Mouse (Mus musculus) layer of hippocampus, postnatal 14 days (tissue): ENCODE results near the gene Msantd2. TPM values are rescaled to one million over a fixed set of nuclear protein-coding genes. Genes with fewer than 3 reads are reported as not detected.

Experiments
- DNase-seq, 2 experiments: peaks; one replicate each; pipeline ENCODE4 v3.0.0; 2021 to 2022; ENCODE audit warnings: low spot score in 2 of 2, mixed read lengths in 1 of 2
- total RNA-seq, 2 experiments: library from RNA; stranded (reverse); gene quantifications; 2 replicates each; pipeline ENCODE4 v1.2.3; 2021

Gene Msantd2
- total RNA-seq, 2 experiments from 2014 or later: 22.3 to 22.7 TPM

- no peak for DNase-seq
These were observed 51.1 kb downstream of the Msantd2 start for GRCm38 (mm10) chr9:37540226-37540625.

GRCm38 (mm10) chr9:37540701-37541575 lies 51.8 kb downstream of the Msantd2 start:
- no peak for DNase-seq

- no peak for DNase-seq
These were observed 52.9 kb downstream of the Msantd2 start for GRCm38 (mm10) chr9:37541851-37542642.

GRCm38 (mm10) chr9:37543869-37544440 lies 54.8 kb downstream of the Msantd2 start:
- DNase-seq: no peak

- DNase-seq: peak; percentile 70 to 78
These were observed 55.5 kb downstream of the Msantd2 start for GRCm38 (mm10) chr9:37544447-37545165.

- no peak for DNase-seq
These were observed 56.1 kb downstream of the Msantd2 start for GRCm38 (mm10) chr9:37545166-37545610.

- DNase-seq: no peak
These were observed 56.8 kb downstream of the Msantd2 start for GRCm38 (mm10) chr9:37545847-37546452.

GRCm38 (mm10) chr9:37546889-37547288 lies 57.8 kb downstream of the Msantd2 start:
- no peak for DNase-seq

GRCm38 (mm10) chr9:37550435-37550834 lies 61.3 kb downstream of the Msantd2 start:
- no peak for DNase-seq

- DNase-seq: no peak
These were observed 62.8 kb downstream of the Msantd2 start for GRCm38 (mm10) chr9:37551751-37552531.

- peak; percentile 79 to 89 for DNase-seq
These were observed 63.6 kb downstream of the Msantd2 start, which contains the start of gene Nrgn for GRCm38 (mm10) chr9:37552536-37553293. Gene Nrgn, minus strand, starts transcription at chr9:37552904.

GRCm38 (mm10) chr9:37554279-37554678 lies 65.2 kb downstream of the Msantd2 start:
- no peak for DNase-seq

- no peak for DNase-seq
These were observed 66.0 kb downstream of the Msantd2 start, which contains the start of gene Siae for GRCm38 (mm10) chr9:37554838-37555748. Gene Siae, plus strand, starts transcription at chr9:37555698.

- peak in 1 of 2 experiments; percentile 67 for DNase-seq
These were observed 67.2 kb downstream of the Msantd2 start for GRCm38 (mm10) chr9:37556366-37556765.

- no peak for DNase-seq
These were observed 71.5 kb downstream of the Msantd2 start for GRCm38 (mm10) chr9:37560617-37561016.

- DNase-seq: no peak
These were observed 74.7 kb downstream of the Msantd2 start for GRCm38 (mm10) chr9:37563805-37564204.

- DNase-seq: no peak
These were observed 77.9 kb downstream of the Msantd2 start for GRCm38 (mm10) chr9:37567019-37567418.

GRCm38 (mm10) chr9:37567454-37567853 lies 78.3 kb downstream of the Msantd2 start:
- no peak for DNase-seq
